Mouse (Mus musculus) spleen, adult 12 weeks (tissue): ENCODE results near the gene Sfxn2.
A peak's percentile ranks its signal among the peaks of the same experiment; 100 is the strongest.

ENCODE experiments used
- DNase-seq: peaks from one replicate; pipeline ENCODE4 v3.0.0; 2022; ENCODE audit warnings: low spot score

Gene Sfxn2

GRCm38 (mm10) chr19:46599375-46600256, 26.5 kb downstream of the Sfxn2 start:
- DNase-seq = peak; percentile 7

GRCm38 (mm10) chr19:46600371-46600770, 27.2 kb downstream of the Sfxn2 start:
- no peak for DNase-seq

DNA sequence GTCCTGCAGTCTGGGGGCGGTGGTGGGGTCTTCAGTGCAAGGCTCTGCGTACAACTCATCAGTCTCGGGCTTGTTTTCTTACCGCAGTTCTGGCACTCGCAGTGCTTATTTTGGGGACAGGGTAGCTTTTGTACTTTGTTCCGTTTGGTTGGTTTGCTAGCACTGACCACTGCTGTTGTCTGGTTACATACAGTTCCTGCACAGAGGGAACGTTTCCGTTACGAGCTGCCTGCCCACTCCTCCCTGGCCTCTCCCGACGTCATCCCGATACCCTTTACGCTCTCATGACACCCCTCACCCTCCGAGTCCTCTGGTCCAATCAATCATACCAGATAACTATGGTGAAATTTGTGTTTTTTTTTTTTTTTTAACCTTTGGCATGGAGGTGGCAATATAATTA, 28.3 kb downstream of the Sfxn2 start:
- no peak for DNase-seq

DNA sequence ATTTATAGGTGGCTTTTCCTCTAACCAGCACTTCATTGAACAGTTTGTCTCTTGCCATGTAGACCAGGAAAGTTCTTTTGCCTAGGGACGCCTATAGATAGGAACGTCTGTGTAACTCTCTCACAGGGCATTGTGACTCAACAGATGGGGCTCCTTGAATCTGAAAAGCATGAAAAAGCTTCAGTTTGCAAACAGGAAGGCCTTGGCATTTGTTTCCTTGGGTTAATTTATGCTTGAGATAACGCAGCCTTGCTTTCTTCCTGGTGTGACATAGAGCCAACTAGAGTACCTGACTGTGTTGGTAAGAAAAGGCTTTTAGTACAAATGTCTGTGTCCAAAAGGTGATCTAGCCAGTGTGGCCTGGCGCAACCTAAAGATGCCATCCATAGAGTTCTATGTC, 29.2 kb downstream of the Sfxn2 start:
- DNase-seq = no peak

DNA sequence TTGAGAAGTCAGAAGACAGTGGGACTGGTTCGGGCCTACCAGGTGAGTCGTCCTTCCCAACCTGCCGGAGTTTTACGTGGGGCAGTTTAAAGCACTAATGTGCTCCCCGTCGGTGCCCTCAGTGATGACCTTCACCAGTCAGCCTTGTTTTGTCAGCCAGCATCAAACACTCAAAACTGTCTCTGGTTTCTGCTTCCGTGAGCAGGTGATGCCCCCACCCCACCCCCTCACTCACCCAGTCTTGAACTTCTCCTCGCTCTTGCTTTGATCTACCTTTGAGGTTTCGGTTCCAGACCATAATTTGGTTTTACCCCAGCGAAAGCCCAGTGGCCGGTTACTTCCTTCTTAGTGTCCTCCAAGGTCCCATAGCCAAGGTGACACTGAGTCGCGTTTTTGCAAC, 33.6 kb downstream of the Sfxn2 start:
- no peak for DNase-seq

DNA sequence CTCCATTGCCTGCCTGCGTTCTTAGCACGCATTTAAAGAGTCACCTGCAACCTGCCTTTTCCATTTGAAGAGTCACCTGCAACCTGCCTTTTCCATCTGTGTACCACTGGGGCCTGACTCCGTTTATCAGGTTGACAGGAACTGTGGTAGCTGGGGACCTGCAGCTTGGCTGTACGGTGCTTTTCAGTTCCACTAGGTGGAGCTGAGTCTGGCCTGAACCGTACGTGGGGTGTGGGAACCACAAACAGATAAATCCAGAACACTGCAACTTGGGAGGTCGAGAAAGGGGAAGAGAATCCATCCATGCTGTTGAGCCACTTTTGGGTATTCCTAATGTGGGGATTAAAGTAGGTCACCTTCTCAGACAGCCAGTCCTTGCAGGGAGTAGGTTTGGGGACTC, 34.3 kb downstream of the Sfxn2 start:
- DNase-seq = no peak

DNA sequence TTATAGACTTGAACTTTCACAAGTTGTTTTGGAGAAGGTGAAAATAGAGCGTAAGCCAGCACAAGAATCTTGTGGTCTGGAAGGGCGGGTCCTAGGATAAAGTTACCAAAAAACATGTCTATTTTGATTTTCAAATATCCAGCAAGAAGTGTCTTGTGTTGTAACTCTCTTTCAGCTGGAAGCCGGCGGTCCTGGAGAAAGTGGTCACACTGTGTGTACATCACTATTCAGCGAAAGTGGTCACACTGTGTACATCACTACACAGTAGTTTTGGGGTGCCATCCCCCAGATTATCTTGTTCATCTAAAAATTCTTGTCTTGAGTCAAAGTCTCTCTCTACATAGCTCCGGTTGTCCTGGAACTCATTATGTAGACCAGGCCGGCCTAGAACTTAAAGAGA, 35.0 kb downstream of the Sfxn2 start:
- no peak for DNase-seq

GRCm38 (mm10) chr19:46616378-46616777, 43.2 kb downstream of the Sfxn2 start:
- no peak for DNase-seq

DNA sequence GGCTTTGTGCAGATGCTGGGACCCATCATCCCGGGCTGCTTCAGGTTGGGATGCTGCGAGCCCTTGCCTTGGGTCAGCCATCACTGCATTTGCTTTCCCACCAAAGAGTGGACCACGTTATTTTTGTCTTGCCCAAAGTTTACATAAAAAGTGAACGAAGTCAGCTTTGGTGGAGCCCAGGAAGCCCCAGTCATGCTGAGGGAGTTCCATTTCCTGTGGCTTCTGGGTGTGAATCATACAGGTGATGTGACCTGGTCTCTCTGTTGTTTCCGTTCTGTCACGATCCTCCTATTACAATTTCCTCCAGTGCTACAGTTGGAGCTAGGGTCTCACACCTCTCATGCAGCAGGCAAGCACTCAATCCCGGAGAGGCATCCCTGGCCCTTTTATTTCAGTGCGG, 44.2 kb downstream of the Sfxn2 start:
- no peak for DNase-seq

DNA sequence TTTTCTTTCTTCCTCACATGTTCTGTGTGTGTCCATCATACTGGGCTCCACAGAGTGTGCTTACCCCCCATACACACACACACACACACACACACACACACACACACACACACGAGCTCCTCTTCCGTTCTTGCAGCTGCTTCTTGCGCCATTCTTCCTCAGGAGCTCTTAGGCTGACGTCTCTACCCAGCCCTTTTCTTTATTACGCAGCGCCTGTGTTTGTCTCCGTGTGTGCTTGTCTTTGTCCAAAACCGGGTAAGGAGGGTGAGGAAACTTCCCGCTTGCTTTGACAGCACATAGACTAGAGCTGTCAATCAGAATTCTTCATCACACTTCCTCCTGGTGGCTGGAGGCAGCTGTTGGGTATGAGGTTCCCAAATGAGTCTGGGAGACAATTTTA, 45.2 kb downstream of the Sfxn2 start:
- DNase-seq = no peak

GRCm38 (mm10) chr19:46619001-46619400, 45.8 kb downstream of the Sfxn2 start:
- DNase-seq = no peak

DNA sequence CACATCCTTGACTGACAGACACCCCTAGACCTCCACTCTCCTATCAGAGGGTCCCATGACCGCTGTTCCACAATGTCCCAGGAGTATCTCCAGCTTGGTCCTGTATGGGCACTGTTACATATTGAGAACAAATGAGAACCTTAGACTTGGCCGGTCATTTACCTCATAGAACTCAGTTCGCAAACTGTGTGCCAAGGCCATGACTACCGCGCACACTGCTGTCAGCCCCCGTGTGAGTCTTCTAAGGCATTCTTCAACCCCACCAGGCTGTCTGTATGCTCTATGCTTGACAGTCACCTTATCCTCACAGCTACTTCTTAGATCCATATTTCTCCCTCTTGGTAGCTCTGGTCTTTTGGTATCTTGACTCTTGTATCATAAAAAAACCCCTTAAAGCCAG, 46.4 kb downstream of the Sfxn2 start:
- no peak for DNase-seq

- no peak for DNase-seq
Observed at GRCm38 (mm10) chr19:46620016-46620808, 47.0 kb downstream of the Sfxn2 start.

- no peak for DNase-seq
Observed at GRCm38 (mm10) chr19:46621236-46622183, 48.3 kb downstream of the Sfxn2 start.

DNA sequence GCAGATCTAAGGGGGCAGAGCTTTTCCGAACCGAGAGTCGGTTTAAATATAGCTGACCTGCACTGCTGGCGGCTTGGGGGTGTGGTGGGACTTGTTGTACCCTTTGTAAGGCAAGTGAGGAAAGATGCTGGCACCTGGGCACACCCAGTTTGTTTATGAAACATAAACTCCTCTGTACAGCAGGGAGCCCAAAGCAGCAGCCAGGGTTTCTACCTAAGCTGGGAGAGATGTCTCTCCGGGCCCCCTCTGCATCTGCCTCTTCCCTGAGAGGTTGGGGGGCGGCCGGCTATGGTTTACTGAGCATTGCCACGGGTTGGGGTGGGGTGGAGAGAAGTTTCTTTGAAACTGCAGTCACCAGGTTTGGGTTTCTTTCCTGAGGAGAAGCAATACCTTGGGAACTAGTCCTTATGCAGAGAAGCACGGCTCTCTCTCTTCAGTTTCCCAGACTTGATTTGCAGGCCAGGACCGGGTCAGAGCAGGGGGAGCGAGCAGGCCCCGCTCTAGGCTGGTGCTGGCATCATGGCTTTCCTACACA, 49.6 kb downstream of the Sfxn2 start:
- no peak for DNase-seq

DNA sequence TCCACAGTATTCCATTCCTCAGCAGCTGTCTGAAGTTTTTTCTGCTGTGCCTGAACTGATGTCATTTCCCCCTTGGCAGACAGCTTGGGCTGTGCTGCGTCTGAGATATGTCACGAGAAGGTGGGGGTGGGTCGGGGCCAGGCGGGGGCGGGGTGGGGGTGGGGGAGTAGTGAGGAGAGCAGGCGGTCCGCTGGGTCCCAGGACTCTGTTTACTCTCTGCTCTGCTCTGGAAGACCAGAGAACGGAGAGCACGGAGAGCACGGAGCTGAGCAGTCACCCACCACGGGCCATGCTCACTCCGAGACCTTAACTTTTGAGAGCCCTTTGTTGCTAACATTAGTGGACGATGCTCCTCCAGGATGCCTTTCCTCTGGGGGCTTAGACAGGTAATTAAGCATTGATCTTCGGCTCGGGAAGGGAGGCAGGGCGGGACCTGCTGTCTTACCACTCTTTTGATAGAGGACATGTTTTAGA, 50.1 kb downstream of the Sfxn2 start:
- no peak for DNase-seq

- DNase-seq = no peak
Observed at GRCm38 (mm10) chr19:46623790-46624772, 50.9 kb downstream of the Sfxn2 start.

- DNase-seq = no peak
Observed at GRCm38 (mm10) chr19:46625015-46625414, 51.9 kb downstream of the Sfxn2 start.

GRCm38 (mm10) chr19:46625519-46625918, 52.4 kb downstream of the Sfxn2 start:
- no peak for DNase-seq

DNA sequence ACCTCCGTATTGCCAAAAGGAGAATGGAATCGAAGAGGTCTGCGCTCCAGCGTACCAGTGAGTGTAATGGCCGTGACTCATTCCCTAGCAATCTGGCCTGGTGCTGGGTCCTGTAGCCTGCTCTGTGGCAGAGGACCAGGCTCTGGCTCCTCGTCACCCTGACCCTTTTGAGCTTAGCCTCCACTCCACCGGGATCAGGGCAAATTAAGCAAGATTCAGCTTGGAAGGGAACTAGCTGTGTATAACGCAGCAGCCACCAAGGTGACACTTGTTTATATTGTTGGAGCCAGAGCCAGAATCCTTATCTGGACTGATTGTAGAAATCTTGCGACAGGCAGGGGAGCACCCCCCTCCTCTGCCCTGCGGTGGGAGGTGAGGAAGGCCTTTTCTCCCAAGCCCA, 55.2 kb downstream of the Sfxn2 start:
- no peak for DNase-seq

GRCm38 (mm10) chr19:46629807-46630206, 56.6 kb downstream of the Sfxn2 start:
- DNase-seq = no peak
